Mouse (Mus musculus): ENCODE measurements at regions not wholly inside any gene's neighbourhood (a gene's known extent, or its start where the extent isn't known, plus 50 kb on each side); places are given as distances from the start of the nearest gene placed in this dataset.
"Not testable (repeated sequence)": the region's sequence is repeated elsewhere in the genome, so short reads cannot be mapped to it uniquely, and the experiment has no call there.

- DNase-seq: no peak
Measured at GRCm38 (mm10) chr10:111592416-111593149, 86.5 kb downstream of the Phlda1 start.

GRCm38 (mm10) chr10:111593280-111593679, 87.2 kb downstream of the Phlda1 start:
- no peak for DNase-seq

GRCm38 (mm10) chr10:111594171-111594570, 88.1 kb downstream of the Phlda1 start:
- DNase-seq: no peak

- peak; percentile 14 to 26 for DNase-seq
Measured at GRCm38 (mm10) chr10:111594651-111595050, 88.6 kb downstream of the Phlda1 start.

GRCm38 (mm10) chr10:111595513-111595995, 89.5 kb downstream of the Phlda1 start:
- no peak for DNase-seq

- DNase-seq: no peak
Measured at GRCm38 (mm10) chr10:111598650-111599049, 92.6 kb downstream of the Phlda1 start.

- peak in 1 of 2 experiments; percentile 10 for DNase-seq
Measured at GRCm38 (mm10) chr10:111599297-111600250, 93.5 kb downstream of the Phlda1 start.

- peak in 1 of 2 experiments; percentile 12 for DNase-seq
Measured at GRCm38 (mm10) chr10:111600251-111600620, 94.2 kb downstream of the Phlda1 start.

- peak; percentile 38 to 71 for DNase-seq
Measured at GRCm38 (mm10) chr10:111600677-111601099, 94.6 kb downstream of the Phlda1 start.

- no peak for DNase-seq
Measured at GRCm38 (mm10) chr10:111603166-111603565, 97.1 kb downstream of the Phlda1 start.

GRCm38 (mm10) chr10:111607381-111607780, 101.3 kb downstream of the Phlda1 start:
- DNase-seq: not testable (repeated sequence)

- DNase-seq: no peak
Measured at GRCm38 (mm10) chr10:111608385-111609093, 102.5 kb downstream of the Phlda1 start.

GRCm38 (mm10) chr10:111609889-111610288, 103.8 kb downstream of the Phlda1 start:
- DNase-seq: no peak

- no peak for DNase-seq
Measured at GRCm38 (mm10) chr10:111619627-111620270, 113.7 kb downstream of the Phlda1 start.

GRCm38 (mm10) chr10:111620927-111621676, 115.0 kb downstream of the Phlda1 start:
- DNase-seq: no peak

- DNase-seq: no peak
Measured at GRCm38 (mm10) chr10:111622789-111623188, 116.7 kb downstream of the Phlda1 start.

GRCm38 (mm10) chr10:111624021-111624420, 117.9 kb downstream of the Phlda1 start:
- DNase-seq: peak; percentile 12 to 49

- DNase-seq: no peak
Measured at GRCm38 (mm10) chr10:111624624-111625023, 118.5 kb downstream of the Phlda1 start.

GRCm38 (mm10) chr10:111625573-111625972, 119.5 kb downstream of the Phlda1 start:
- DNase-seq: no peak

GRCm38 (mm10) chr10:111626009-111626408, 119.9 kb downstream of the Phlda1 start:
- no peak for DNase-seq

GRCm38 (mm10) chr10:111636283-111636682, 130.2 kb downstream of the Phlda1 start:
- peak in 1 of 2 experiments; percentile 10 for DNase-seq

Data from cerebellum, postnatal 14 days (tissue).